Mouse (Mus musculus) hindbrain, embryonic 11.5 days (tissue): ENCODE measurements around the gene Dot1l. TPM values are rescaled to one million over a fixed set of nuclear protein-coding genes. Genes with fewer than 3 reads are reported as not detected.

Source experiments
- ATAC-seq: fragments of 200-750 bp; cut with Nextera tagmentation; 2 replicates; pipeline ENCODE4 v1.8.0; 2017; ENCODE audit warnings: mild to moderate bottlenecking, moderate TSS enrichment, moderate library complexity; ENCODE audit not compliant: low FRiP score
- DNase-seq: peaks from one replicate; pipeline ENCODE4 v3.0.0-alpha.2; 2015; ENCODE audit warnings: low spot score
- H3K27ac ChIP-seq: fragments of 300-500 bp; sonication (generic); 2 replicates; pipeline ENCODE4 v1.5.1; 2014; ENCODE audit warnings: mild to moderate bottlenecking, low read depth, low read length
- H3K27me3 ChIP-seq: fragments of 300-500 bp; sonication (generic); 2 replicates; pipeline ENCODE4 v1.6.1; 2014; ENCODE audit warnings: mild to moderate bottlenecking, low read length, moderate library complexity, mixed read lengths; ENCODE audit not compliant: control insufficient read depth, insufficient read depth
- H3K36me3 ChIP-seq: fragments of 300-500 bp; sonication (generic); 2 replicates; pipeline ENCODE4 v1.6.1; 2014; ENCODE audit warnings: mild to moderate bottlenecking, low read length, moderate library complexity, mixed read lengths; ENCODE audit not compliant: control insufficient read depth, insufficient read depth
- H3K4me1 ChIP-seq: fragments of 300-500 bp; sonication (generic); replicated peaks from 2 replicates; pipeline ENCODE4 v1.6.1; 2014; ENCODE audit warnings: low read length, mixed read lengths; ENCODE audit not compliant: control insufficient read depth, insufficient read depth
- H3K4me2 ChIP-seq: fragments of 300-500 bp; sonication (generic); replicated peaks from 2 replicates; pipeline ENCODE4 v1.6.1; 2014; ENCODE audit warnings: mild to moderate bottlenecking, low read depth, low read length
- H3K4me3 ChIP-seq: fragments of 300-500 bp; sonication (generic); 2 replicates; pipeline ENCODE4 v1.5.1; 2014; ENCODE audit warnings: low read depth, low read length
- H3K9ac ChIP-seq: fragments of 300-500 bp; sonication (generic); 2 replicates; pipeline ENCODE4 v1.6.1; 2014; ENCODE audit warnings: low read depth, low read length
- H3K9me3 ChIP-seq: fragments of 300-500 bp; sonication (generic); 2 replicates; pipeline ENCODE4 v1.6.1; 2016; ENCODE audit warnings: low read length; ENCODE audit not compliant: control insufficient read depth
- WGBS: fragments of 180-500 bp; shearing (Covaris S2); extraction: QIAGEN DNeasy Blood & Tissue Kit; methylation state at CpG from one replicate; pipeline ENCODE4 v1.1.7; 2014; 5-methylcytosine and 5-hydroxymethylcytosine counted together
- polyA plus RNA-seq: library from polyadenylated mRNA; unstranded; fragments of >200 nt; fragmentation: Nextera tagmentation; extraction: Ambion mirVana; gene quantifications from 2 replicates; pipeline ENCODE4 v1.2.1, GENCODE M21; 2014

Dot1l gene
- polyA plus RNA-seq, 1 experiment from 2014 or later, result 25.1 TPM

GRCm38 (mm10) chr10:80777123-80777522, 22.1 kb downstream of the Dot1l start:
- no peaks in the 10 kb centered on the region for H3K27me3 ChIP-seq
- no peak overlapping the region for H3K9ac ChIP-seq
- H3K36me3 ChIP-seq, result peaks cover 6% of the 10 kb centered on the region
- DNase-seq (no peak), ATAC-seq (no peak)
- H3K27ac ChIP-seq, result no peak overlapping the region
- H3K4me1 ChIP-seq, result no peaks in the 10 kb centered on the region
- H3K9me3 ChIP-seq, result no peaks in the 10 kb centered on the region
- no peak overlapping the region for H3K4me3 ChIP-seq
- no peak overlapping the region for H3K4me2 ChIP-seq
- WGBS, result 96% methylated on average over 5 of the region's 5 CpGs

- Histone ChIP-seq H3K4me2 (no peak overlapping the region), H3K9ac (no peak overlapping the region), H3K27me3 (no peaks in the 10 kb centered on the region), H3K4me1 (no peaks in the 10 kb centered on the region), H3K9me3 (no peaks in the 10 kb centered on the region), H3K4me3 (no peak overlapping the region), H3K36me3 (peaks cover 14% of the 10 kb centered on the region), H3K27ac (no peak overlapping the region)
- ATAC-seq, result no peak
- no peak for DNase-seq
Observed at GRCm38 (mm10) chr10:80779565-80779964, 24.6 kb downstream of the Dot1l start.

- Histone ChIP-seq H3K4me3 (no peak overlapping the region), H3K4me1 (no peaks in the 10 kb centered on the region), H3K9me3 (no peaks in the 10 kb centered on the region), H3K36me3 (peaks cover 32% of the 10 kb centered on the region), H3K27ac (no peak overlapping the region), H3K4me2 (no peak overlapping the region), H3K27me3 (no peaks in the 10 kb centered on the region), H3K9ac (no peak overlapping the region)
- DNase-seq (no peak), ATAC-seq (no peak)
- 86% methylated on average over 2 of the region's 2 CpGs for WGBS
Observed at GRCm38 (mm10) chr10:80784302-80784701, 29.3 kb downstream of the Dot1l start.

GRCm38 (mm10) chr10:80784871-80785270, 29.9 kb downstream of the Dot1l start:
- H3K9me3 ChIP-seq, result no peaks in the 10 kb centered on the region
- H3K9ac ChIP-seq, result no peak overlapping the region
- WGBS, result 59% methylated on average over 12 of the region's 12 CpGs
- peaks cover 32% of the 10 kb centered on the region for H3K36me3 ChIP-seq
- no peak overlapping the region for H3K4me2 ChIP-seq
- ATAC-seq (no peak), DNase-seq (no peak)
- no peak overlapping the region for H3K27ac ChIP-seq
- no peak overlapping the region for H3K4me3 ChIP-seq
- H3K27me3 ChIP-seq, result no peaks in the 10 kb centered on the region
- no peaks in the 10 kb centered on the region for H3K4me1 ChIP-seq

GRCm38 (mm10) chr10:80785963-80786362, 31.0 kb downstream of the Dot1l start:
- Histone ChIP-seq H3K4me1 (no peaks in the 10 kb centered on the region), H3K27me3 (no peaks in the 10 kb centered on the region), H3K4me3 (no peak overlapping the region), H3K4me2 (no peak overlapping the region), H3K27ac (no peak overlapping the region), H3K9ac (no peak overlapping the region), H3K9me3 (no peaks in the 10 kb centered on the region), H3K36me3 (peaks cover 33% of the 10 kb centered on the region)
- DNase-seq, result no peak
- ATAC-seq, result no peak
- 94% methylated on average over 11 of the region's 11 CpGs for WGBS

- no peaks in the 10 kb centered on the region for H3K9me3 ChIP-seq
- no peak overlapping the region for H3K27ac ChIP-seq
- no peak overlapping the region for H3K4me2 ChIP-seq
- H3K4me3 ChIP-seq, result no peak overlapping the region
- no peak for ATAC-seq
- no peaks in the 10 kb centered on the region for H3K4me1 ChIP-seq
- H3K9ac ChIP-seq, result no peak overlapping the region
- DNase-seq, result no peak
- WGBS, result 95% methylated on average over 2 of the region's 2 CpGs
- H3K27me3 ChIP-seq, result no peaks in the 10 kb centered on the region
- H3K36me3 ChIP-seq, result peaks cover 38% of the 10 kb centered on the region
Observed at GRCm38 (mm10) chr10:80787517-80787916, 32.5 kb downstream of the Dot1l start.

- ATAC-seq, result no peak
- Histone ChIP-seq H3K4me2 (no peak overlapping the region), H3K27ac (no peak overlapping the region), H3K9ac (no peak overlapping the region), H3K4me1 (no peaks in the 10 kb centered on the region), H3K36me3 (peaks cover 29% of the 10 kb centered on the region), H3K4me3 (no peak overlapping the region), H3K27me3 (no peaks in the 10 kb centered on the region), H3K9me3 (no peaks in the 10 kb centered on the region)
- DNase-seq, result no peak
- 88% methylated on average over 19 of the region's 19 CpGs for WGBS
Observed at GRCm38 (mm10) chr10:80790761-80791404, 35.9 kb downstream of the Dot1l start.

GRCm38 (mm10) chr10:80791476-80792174, 36.6 kb downstream of the Dot1l start:
- Histone ChIP-seq H3K27ac (no peak overlapping the region), H3K9me3 (no peaks in the 10 kb centered on the region), H3K4me2 (no peak overlapping the region), H3K4me3 (no peak overlapping the region), H3K27me3 (no peaks in the 10 kb centered on the region), H3K4me1 (peaks cover 2% of the 10 kb centered on the region; the same call in 1 of the 2 replicates), H3K36me3 (peaks cover 24% of the 10 kb centered on the region), H3K9ac (no peak overlapping the region)
- ATAC-seq (no peak), DNase-seq (no peak)
- 86% methylated on average over 31 of the region's 33 CpGs for WGBS
